Mouse (Mus musculus): ENCODE data around the gene Sarnp.

DNA sequence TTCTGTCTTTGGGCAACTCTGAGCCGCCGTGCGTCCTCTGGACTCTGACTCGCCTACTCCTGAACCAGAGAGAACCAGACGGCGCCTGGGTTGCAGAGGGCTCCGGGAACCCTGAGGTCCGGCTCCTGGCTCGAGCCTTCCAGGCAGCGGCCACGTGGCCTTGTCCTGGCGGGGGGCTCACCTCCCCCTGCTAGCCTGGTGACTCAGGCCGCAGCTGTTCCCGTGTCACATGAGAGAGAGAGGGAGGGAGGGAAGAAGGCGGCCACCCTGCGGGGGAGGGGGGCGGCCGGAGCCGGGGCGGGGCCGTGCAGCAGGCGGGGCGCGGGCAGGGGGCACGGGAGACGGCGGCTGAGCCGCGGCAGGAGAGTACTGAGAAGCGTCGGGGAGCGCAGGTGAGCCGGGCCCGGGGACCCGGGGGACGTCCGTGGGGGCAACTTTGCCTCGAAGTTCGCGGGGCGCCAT, 92.5 kb downstream of the Sarnp start:
- TF ChIP-seq CTCF (IDR thresholded peaks at IDR 0.05; ENCODE audit: low read depth) (no peak), EP300 (IDR thresholded peaks at IDR 0.05; ENCODE audit: low read depth) (peak; percentile 66)

Measured in heart, postnatal 0 days (tissue).